Mouse (Mus musculus): ENCODE data around the gene Olfr1008.
A peak's percentile ranks its signal among the peaks of the same experiment; 100 is the strongest.
"Not testable (repeated sequence)": the region's sequence is repeated elsewhere in the genome, so short reads cannot be mapped to it uniquely, and the experiment has no call there.

The Olfr1008 gene

DNA sequence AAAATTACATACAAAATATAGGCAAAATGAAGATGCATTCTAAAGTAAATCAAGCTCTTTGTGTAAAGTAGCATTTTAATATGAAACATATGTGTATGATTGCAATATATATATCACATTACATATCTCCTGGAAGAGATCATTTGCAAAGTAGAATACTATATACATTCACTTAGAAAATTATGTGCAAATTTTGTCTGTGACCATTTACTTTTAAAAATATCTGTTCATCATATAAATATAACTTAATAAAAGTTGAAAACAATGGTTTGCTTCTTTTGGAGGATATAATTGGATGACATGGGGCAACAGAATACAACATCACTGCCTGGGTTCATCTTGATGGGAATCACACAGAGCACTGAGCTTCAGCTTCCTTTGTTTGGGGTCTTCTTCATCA, at the start of gene Olfr1008:
Gene Olfr1008 (plus strand): TSS at position 301 of the 400 bp plus-strand sequence.
- no peak for DNase-seq (ENCODE audit: low spot score in 2 of 2)

DNA sequence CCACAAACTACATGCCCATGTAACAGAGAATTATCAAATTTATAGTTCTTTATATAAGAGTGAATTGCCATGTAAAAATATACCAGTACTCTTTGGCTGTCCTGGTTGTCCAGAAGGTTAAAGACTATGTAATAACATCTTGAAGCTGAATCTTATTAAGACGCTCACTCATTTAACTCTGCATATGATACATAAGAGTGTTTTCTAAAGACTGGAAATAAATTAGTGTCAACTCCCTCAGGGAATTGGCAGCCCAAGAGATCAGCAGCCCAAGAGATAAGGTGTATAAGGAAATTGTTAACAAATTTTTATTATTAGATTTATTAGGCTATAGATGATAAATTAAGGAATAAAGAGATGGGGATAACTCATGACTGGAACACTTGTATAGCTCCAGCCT, 38.6 kb upstream of the Olfr1008 start, which contains the start of gene Olfr1002:
Gene Olfr1002 (minus strand): TSS at position 101 of the 400 bp plus-strand sequence.
- DNase-seq (ENCODE audit: low spot score in 2 of 2): no peak

DNA sequence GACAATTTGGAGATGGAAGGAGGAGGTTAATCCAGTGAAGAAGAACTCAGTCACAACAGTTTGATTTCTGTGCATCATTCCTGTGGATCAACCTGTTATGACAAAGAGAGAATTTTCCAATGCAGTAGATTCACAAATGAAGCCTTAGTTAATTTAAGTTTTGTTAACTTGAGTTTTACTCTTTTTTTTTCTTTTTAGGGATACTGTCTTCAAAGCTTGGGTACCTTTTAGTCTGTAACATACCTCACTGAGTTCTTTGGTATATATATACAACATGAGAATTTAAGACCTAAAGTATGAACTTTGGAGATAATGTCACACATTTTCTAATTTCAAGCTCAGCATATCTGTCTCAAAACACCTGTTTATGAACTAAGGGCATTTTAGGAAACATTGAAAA, 24.9 kb upstream of the Olfr1008 start, which contains the start of gene Olfr154:
Gene Olfr154 (minus strand): TSS at position 101 of the 400 bp plus-strand sequence.
- not testable (repeated sequence) for DNase-seq (ENCODE audit: low spot score in 2 of 2)

- DNase-seq (ENCODE audit: low spot score in 2 of 2): no peak
These were observed 10.6 kb upstream of the Olfr1008 start, which contains the start of gene Olfr1006 for GRCm38 (mm10) chr2:85678667-85679066. Olfr1006 (minus strand) TSS chr2:85678767.

DNA sequence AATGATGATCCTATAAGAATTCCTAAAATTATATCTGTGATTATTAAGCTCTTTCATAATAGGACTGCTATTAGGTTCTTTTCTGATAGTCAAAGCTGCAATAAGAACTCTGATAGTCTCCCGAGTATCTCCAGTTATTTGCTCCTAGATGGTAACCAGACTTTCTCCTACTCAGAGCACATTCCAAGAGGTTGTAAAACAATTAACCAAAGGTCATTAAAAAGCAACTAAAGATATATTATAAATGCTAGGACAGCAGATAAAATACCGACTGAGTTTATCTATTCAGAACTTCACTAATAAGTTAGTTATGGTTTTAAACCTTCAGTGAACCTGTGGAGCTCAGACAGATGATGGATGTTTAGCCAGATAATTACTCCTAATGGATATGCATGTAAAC, 21.4 kb downstream of the Olfr1008 start:
- not testable (repeated sequence) for DNase-seq (ENCODE audit: low spot score in 2 of 2)

DNA sequence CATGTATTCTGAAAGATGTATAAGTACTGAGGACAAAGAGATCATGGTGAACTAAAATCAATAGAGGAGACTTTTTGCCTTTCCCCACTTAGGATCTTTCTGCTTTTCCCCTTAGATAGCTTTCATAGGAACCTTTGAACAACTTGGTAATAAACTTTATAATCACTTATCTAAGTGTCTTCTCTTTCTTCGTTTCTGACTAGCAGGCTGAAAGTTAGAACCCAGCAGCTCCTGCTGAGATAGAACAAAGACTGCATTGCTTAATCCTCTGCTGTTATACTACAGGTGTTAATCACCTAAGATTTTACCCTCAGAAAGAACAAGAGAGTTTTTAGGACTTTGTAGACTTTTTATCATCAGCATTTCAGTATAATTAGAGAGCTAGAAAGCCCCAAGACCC, 21.9 kb downstream of the Olfr1008 start:
- no peak for DNase-seq (ENCODE audit: low spot score in 2 of 2)

- DNase-seq (ENCODE audit: low spot score in 2 of 2): no peak
These were observed 25.9 kb downstream of the Olfr1008 start, which contains the start of gene Olfr1009 for GRCm38 (mm10) chr2:85715119-85715518. Olfr1009 (plus strand) TSS chr2:85715419.

- peak in 1 of 2 experiments; percentile 8 for DNase-seq (ENCODE audit: low spot score in 2 of 2)
These were observed 36.6 kb downstream of the Olfr1008 start for GRCm38 (mm10) chr2:85725793-85726192.
